ENCODE assay signal across 8 mouse cellular contexts in genomic region chr2:181457831-181458230, GRCm38 (mm10). TPM values are rescaled to one million over a fixed set of nuclear protein-coding genes. Genes with fewer than 3 reads are reported as not detected.
DNase-seq lines count a peak whose midpoint lies in the region; ATAC-seq and TF ChIP-seq lines count a peak whose summit lies in the region.

No protein-coding gene starts in this region.

- H3K27ac ChIP-seq in kidney, embryonic 14.5 days (ENCODE audit: low read depth, low read length), result no peak overlapping the region
- peak overlapping the region; percentile 64; the same call in 1 of the 2 replicates for H3K27ac ChIP-seq in brown adipose tissue, adult 24 weeks (replicated peaks; ENCODE audit: low read depth, low read length)
- H3K27ac ChIP-seq in forebrain, postnatal 0 days (ENCODE audit: low read depth, low read length), result no peak overlapping the region
- H3K27ac ChIP-seq in limb, embryonic 13.5 days, result no peak overlapping the region

- H3K9ac ChIP-seq in kidney, embryonic 14.5 days (ENCODE audit: low read depth, low read length), result peak overlapping the region; percentile 94; the same call in 1 of the 2 replicates
- H3K9ac ChIP-seq in forebrain, postnatal 0 days, result no peak overlapping the region; the same call in 1 of the 2 replicates
- no peak overlapping the region for H3K9ac ChIP-seq in limb, embryonic 13.5 days

- H3K4me3 ChIP-seq in kidney, embryonic 14.5 days (ENCODE audit: low read length), result peak overlapping the region; percentile 99
- H3K4me3 ChIP-seq in brown adipose tissue, adult 24 weeks (ENCODE audit: insufficient read depth, low read depth, low read length), result peak overlapping the region; percentile 87
- H3K4me3 ChIP-seq in forebrain, postnatal 0 days (ENCODE audit: low read depth, low read length), result peak overlapping the region; percentile 85
- peak overlapping the region; percentile 88 for H3K4me3 ChIP-seq in limb, embryonic 13.5 days

- ATAC-seq in kidney, embryonic 14.5 days (ENCODE audit: low FRiP score, low TSS enrichment), result no peak
- no peak for ATAC-seq in forebrain, postnatal 0 days
- no peak for ATAC-seq in limb, embryonic 13.5 days (ENCODE audit: low FRiP score, low read depth)

- H3K27me3 ChIP-seq in kidney, embryonic 14.5 days (ENCODE audit: control insufficient read depth, insufficient read depth, low read length), result no peaks in the 10 kb centered on the region
- 0 out of 2 replicates have a peak, but pooled peaks cover 2% of the 10 kb centered on the region for H3K27me3 ChIP-seq in forebrain, postnatal 0 days (ENCODE audit: insufficient read depth, low read length)
- H3K27me3 ChIP-seq in limb, embryonic 13.5 days, result peaks cover 58% of the 10 kb centered on the region

- H3K4me2 ChIP-seq in kidney, embryonic 14.5 days (replicated peaks; ENCODE audit: low read depth, low read length), result peak overlapping the region; percentile 96
- peak overlapping the region; percentile 98 for H3K4me2 ChIP-seq in forebrain, postnatal 0 days (ENCODE audit: low read depth)
- H3K4me2 ChIP-seq in limb, embryonic 13.5 days (replicated peaks), result peak overlapping the region; percentile 99

- 1% methylated on average over 15 of the region's 15 CpGs for WGBS in kidney, embryonic 14.5 days
- 2% methylated on average over 15 of the region's 15 CpGs for WGBS in forebrain, postnatal 0 days
- WGBS in limb, embryonic 13.5 days, result 6% methylated on average over 15 of the region's 15 CpGs

- DNase-seq in kidney, adult 9 months, result no peak
- peak; percentile 23 for DNase-seq in forebrain, postnatal 0 days
- peak; percentile 45 for DNase-seq in retina, embryonic 14.5 days (ENCODE audit: low spot score)
- DNase-seq in gastrocnemius, postnatal 10 days, result no peak
- DNase-seq in right cerebral cortex, postnatal 25 days, result no peak

- no peak for TF ChIP-seq CTCF in forebrain, postnatal 0 days (IDR thresholded peaks at IDR 0.05; ENCODE audit: low read depth)

- no peaks in the 10 kb centered on the region for H3K9me3 ChIP-seq in kidney, embryonic 14.5 days (ENCODE audit: control insufficient read depth, low read length)
- H3K9me3 ChIP-seq in forebrain, postnatal 0 days (ENCODE audit: low read length), result no peaks in the 10 kb centered on the region
- no peaks in the 10 kb centered on the region for H3K9me3 ChIP-seq in limb, embryonic 13.5 days

- H3K36me3 ChIP-seq in kidney, embryonic 14.5 days (ENCODE audit: control insufficient read depth, insufficient read depth, low read length), result no peaks in the 10 kb centered on the region
- H3K36me3 ChIP-seq in forebrain, postnatal 0 days (ENCODE audit: insufficient read depth), result no peaks in the 10 kb centered on the region
- no peaks in the 10 kb centered on the region for H3K36me3 ChIP-seq in limb, embryonic 13.5 days

- H3K4me1 ChIP-seq in kidney, embryonic 14.5 days (ENCODE audit: control insufficient read depth, insufficient read depth, low read length), result peaks cover 13% of the 10 kb centered on the region
- peaks cover 7% of the 10 kb centered on the region for H3K4me1 ChIP-seq in brown adipose tissue, adult 24 weeks (ENCODE audit: control insufficient read depth, insufficient read depth, insufficient read length, low read length)
- H3K4me1 ChIP-seq in forebrain, postnatal 0 days (ENCODE audit: insufficient read depth), result no peaks in the 10 kb centered on the region
- peaks cover 18% of the 10 kb centered on the region for H3K4me1 ChIP-seq in limb, embryonic 13.5 days

RNA-seq across cellular contexts. Expression of gene Zbtb46, which starts 1.4 kb away (rescaled TPM):
- polyA plus RNA-seq in kidney, embryonic 14.5 days (2014; fragmentation: Nextera tagmentation; extraction: Ambion mirVana), result 13.7 and 26.6 TPM in 2 replicates
- 5.5 and 6.6 TPM in 2 replicates for polyA plus RNA-seq in brown adipose tissue, adult 24 weeks (2012; ENCODE audit: insufficient read depth, insufficient read length, missing spikeins)
- total RNA-seq in forebrain, postnatal 0 days (2014; rRNA removed), result 11.7 and 17.7 TPM in 2 replicates
- 8.2 and 11.0 TPM in 2 replicates for polyA plus RNA-seq in forebrain, postnatal 0 days (2015; fragmentation: Nextera tagmentation; extraction: Ambion mirVana)
- polyA plus RNA-seq in limb, embryonic 13.5 days (2015; fragmentation: Nextera tagmentation; extraction: Ambion mirVana), result 5.7 and 6.1 TPM in 2 replicates
- total RNA-seq in gastrocnemius, postnatal 10 days (2021), result 1 to 10 TPM; 5.8 to 8.4 TPM

RNA-seq across cellular contexts. Expression of gene Abhd16b, which starts 35.2 kb away (rescaled TPM):
- polyA plus RNA-seq in kidney, embryonic 14.5 days (2014; fragmentation: Nextera tagmentation; extraction: Ambion mirVana), result 0.14 and 0.19 TPM in 2 replicates
- polyA plus RNA-seq in brown adipose tissue, adult 24 weeks (2012; ENCODE audit: insufficient read depth, insufficient read length, missing spikeins), result not detected in 2 replicates
- not detected in 2 replicates for total RNA-seq in forebrain, postnatal 0 days (2014; rRNA removed)
- not detected in 2 replicates for polyA plus RNA-seq in forebrain, postnatal 0 days (2015; fragmentation: Nextera tagmentation; extraction: Ambion mirVana)
- polyA plus RNA-seq in limb, embryonic 13.5 days (2015; fragmentation: Nextera tagmentation; extraction: Ambion mirVana), result 0.08 and 0.18 TPM in 2 replicates
- not detected for total RNA-seq in gastrocnemius, postnatal 10 days (2021)

RNA-seq across cellular contexts. Expression of gene Tpd52l2, which starts 39.1 kb away (rescaled TPM):
- 175 and 184 TPM in 2 replicates for polyA plus RNA-seq in kidney, embryonic 14.5 days (2014; fragmentation: Nextera tagmentation; extraction: Ambion mirVana)
- polyA plus RNA-seq in brown adipose tissue, adult 24 weeks (2012; ENCODE audit: insufficient read depth, insufficient read length, missing spikeins), result 88.5 and 109 TPM in 2 replicates
- total RNA-seq in forebrain, postnatal 0 days (2014; rRNA removed), result 91.7 and 120 TPM in 2 replicates
- polyA plus RNA-seq in forebrain, postnatal 0 days (2015; fragmentation: Nextera tagmentation; extraction: Ambion mirVana), result 114 and 128 TPM in 2 replicates
- polyA plus RNA-seq in limb, embryonic 13.5 days (2015; fragmentation: Nextera tagmentation; extraction: Ambion mirVana), result 162 and 169 TPM in 2 replicates
- 10 to 100 TPM; 69.9 to 72.9 TPM for total RNA-seq in gastrocnemius, postnatal 10 days (2021)

Comparison
In these comparisons a context has a peak if more than half of its experiments do, and no peak if none do; other contexts are left out.
1. DNase-seq: peak in forebrain, postnatal 0 days (single experiment) and retina, embryonic 14.5 days (single experiment); none in kidney, adult 9 months (single experiment), gastrocnemius, postnatal 10 days (single experiment) and right cerebral cortex, postnatal 25 days (single experiment).
2. Peak in every context shown above with its lines, with median percentiles within 50 percentile points of each other: H3K4me2 ChIP-seq and H3K4me3 ChIP-seq.